Mouse (Mus musculus) MEL (cell line): ENCODE results near the gene Angptl2.

Experiments
- CTCF ChIP-seq, 3 experiments: IDR thresholded peaks in 2 of 3; conservative IDR thresholded peaks in 1 of 3; 2 replicates each; pipeline ENCODE4 v1.5.1; 2011 to 2012; ENCODE audit warnings: low read length in 3 of 3, low read depth in 2 of 3, mild to moderate bottlenecking in 2 of 3, improper control_type of control experiment in 1 of 3, inconsistent platforms in 1 of 3, mixed read lengths in 1 of 3, moderate library complexity in 1 of 3; ENCODE audit not compliant: control insufficient read depth in 1 of 3, insufficient read depth in 1 of 3, poor library complexity in 1 of 3, severe bottlenecking in 1 of 3
- POLR2A ChIP-seq, 2 experiments: IDR thresholded peaks; 2 replicates each; pipeline ENCODE4 v1.6.1; 2011 to 2012; ENCODE audit warnings: low read length in 2 of 2, mild to moderate bottlenecking in 2 of 2, control low read depth in 1 of 2, improper control_type of control experiment in 1 of 2, low read depth in 1 of 2, moderate library complexity in 1 of 2; ENCODE audit not compliant: control insufficient read depth in 1 of 2, insufficient read depth in 1 of 2, poor library complexity in 1 of 2

DNA sequence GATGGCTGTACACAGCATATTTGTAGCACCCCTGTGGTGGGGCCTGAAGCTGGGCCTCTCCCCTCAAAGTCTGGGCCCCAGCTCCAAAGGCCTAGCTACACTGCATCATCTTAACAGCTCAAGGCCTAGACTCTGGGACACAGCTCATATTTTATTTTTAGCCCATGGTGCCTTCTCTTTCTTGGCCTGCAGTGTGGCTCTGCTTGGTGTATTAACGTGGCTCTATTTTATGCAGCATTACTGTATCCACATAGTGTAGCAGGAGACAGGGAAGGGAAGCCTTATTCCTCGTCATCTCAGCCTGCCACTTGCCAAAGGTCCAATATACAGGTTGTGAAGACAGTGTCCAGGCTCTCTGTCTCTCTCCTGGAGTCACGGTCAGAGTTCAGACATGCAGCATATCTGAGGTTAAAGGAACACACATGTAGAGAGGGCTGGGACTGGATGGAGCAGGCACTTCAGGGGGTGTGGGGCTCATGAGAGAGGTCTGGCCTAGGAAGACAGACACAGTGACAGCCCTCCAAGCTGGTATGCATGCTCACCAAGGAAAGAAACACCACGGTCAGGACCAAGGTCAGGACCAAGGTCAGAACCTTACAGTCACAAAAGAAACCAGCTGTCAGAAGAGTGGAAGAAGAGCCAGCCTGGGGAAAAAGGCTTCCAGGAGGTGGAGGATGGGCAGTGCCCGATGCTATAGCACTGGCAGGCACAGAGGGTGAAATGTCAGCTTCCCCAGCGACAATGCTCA, 52.7 kb downstream of the Angptl2 start:
- TF ChIP-seq POLR2A (IDR thresholded peaks at IDR 0.05; ENCODE audit: control insufficient read depth in 1 of 2, insufficient read depth in 1 of 2, low read depth in 1 of 2, low read length in 2 of 2, poor library complexity in 1 of 2) (no peak), CTCF (IDR thresholded peaks at IDR 0.05 in 2 of 3, conservative IDR thresholded peaks at IDR 0.05 in 1 of 3; ENCODE audit: control insufficient read depth in 1 of 3, insufficient read depth in 1 of 3, low read depth in 2 of 3, low read length in 3 of 3, poor library complexity in 1 of 3, severe bottlenecking in 1 of 3) (no peak)
